Comparison of ENCODE assay signal across 31 mouse cellular contexts in genomic region chr13:73272794-73273282, GRCm38 (mm10). TPM values are rescaled to one million over a fixed set of nuclear protein-coding genes. Genes with fewer than 3 reads are reported as not detected.
A peak's percentile ranks its signal among the peaks of the same experiment; 100 is the strongest.
DNase-seq lines count a peak whose midpoint lies in the region; ATAC-seq lines count a peak whose summit lies in the region.
"Had no signal": no experiment of that assay in that cellular context is flagged by ENCODE, and none has a peak within 500 bp of the region (broad histone marks: within the 10 kb centered on the region; RNA-seq: fewer than 3 reads in every experiment).

No protein-coding gene starts in this region.

- peak overlapping the region; percentile 71 for H3K27ac ChIP-seq in heart, embryonic 12.5 days (ENCODE audit: poor library complexity, severe bottlenecking)
- H3K27ac ChIP-seq in hindbrain, embryonic 10.5 days: peak overlapping the region; percentile 18; the same call in 1 of the 2 replicates
- no peak overlapping the region for H3K27ac ChIP-seq in hindbrain, embryonic 14.5 days
- H3K27ac ChIP-seq in neural tube, embryonic 15.5 days (replicated peaks): no peak overlapping the region
- H3K27ac ChIP-seq: embryonic facial prominence, embryonic 15.5 days; gastrocnemius, adult 2 months; layer of hippocampus, adult 2 months; midbrain, embryonic 12.5 days; neural tube, embryonic 12.5 days had no signal

- H3K9me3 ChIP-seq in heart, embryonic 12.5 days (replicated peaks): no peaks in the 10 kb centered on the region
- H3K9me3 ChIP-seq in hindbrain, embryonic 10.5 days: no peaks in the 10 kb centered on the region
- H3K9me3 ChIP-seq in hindbrain, embryonic 14.5 days (ENCODE audit: control insufficient read depth, low read length): no peaks in the 10 kb centered on the region
- H3K9me3 ChIP-seq in neural tube, embryonic 15.5 days (replicated peaks): no peaks in the 10 kb centered on the region
- H3K9me3 ChIP-seq: embryonic facial prominence, embryonic 15.5 days; midbrain, embryonic 12.5 days; neural tube, embryonic 12.5 days had no signal

- intact Hi-C loops in heart, postnatal 25 days (cut with DNase I): no loop called here

- peak overlapping the region; percentile 61; the same call in 1 of the 2 replicates for H3K9ac ChIP-seq in heart, embryonic 12.5 days
- H3K9ac ChIP-seq in hindbrain, embryonic 14.5 days: no peak overlapping the region
- no peak overlapping the region for H3K9ac ChIP-seq in neural tube, embryonic 15.5 days (replicated peaks)
- H3K9ac ChIP-seq: embryonic facial prominence, embryonic 15.5 days; midbrain, embryonic 12.5 days; neural tube, embryonic 12.5 days had no signal

- no peak for ATAC-seq in heart, embryonic 12.5 days (ENCODE audit: insufficient number of reproducible peaks, low FRiP score)
- ATAC-seq in hindbrain, embryonic 14.5 days (ENCODE audit: low FRiP score): no peak
- ATAC-seq in neural tube, embryonic 15.5 days (ENCODE audit: low FRiP score): no peak
- ATAC-seq: forebrain, embryonic 14.5 days; intestine, postnatal 0 days had no signal

- peaks cover 62% of the 10 kb centered on the region for H3K27me3 ChIP-seq in heart, embryonic 12.5 days (replicated peaks)
- H3K27me3 ChIP-seq in hindbrain, embryonic 10.5 days (ENCODE audit: insufficient read depth, poor library complexity, severe bottlenecking): peaks cover 94% of the 10 kb centered on the region
- H3K27me3 ChIP-seq in hindbrain, embryonic 14.5 days (ENCODE audit: control insufficient read depth, insufficient read depth, low read length): peaks cover 69% of the 10 kb centered on the region
- peaks cover 84% of the 10 kb centered on the region for H3K27me3 ChIP-seq in neural tube, embryonic 15.5 days (replicated peaks)

- no peak overlapping the region; the same call in 1 of the 2 replicates for H3K4me2 ChIP-seq in heart, embryonic 12.5 days
- H3K4me2 ChIP-seq in hindbrain, embryonic 14.5 days (replicated peaks): no peak overlapping the region
- H3K4me2 ChIP-seq in neural tube, embryonic 15.5 days: no peak overlapping the region
- H3K4me2 ChIP-seq: embryonic facial prominence, embryonic 15.5 days had no signal

- peaks cover 4% of the 10 kb centered on the region; the same call in 1 of the 2 replicates for H3K36me3 ChIP-seq in heart, embryonic 12.5 days
- H3K36me3 ChIP-seq in hindbrain, embryonic 10.5 days: no peaks in the 10 kb centered on the region
- no peaks in the 10 kb centered on the region for H3K36me3 ChIP-seq in hindbrain, embryonic 14.5 days (replicated peaks; ENCODE audit: control insufficient read depth, insufficient read depth)
- H3K36me3 ChIP-seq in neural tube, embryonic 15.5 days: no peaks in the 10 kb centered on the region
- H3K36me3 ChIP-seq: embryonic facial prominence, embryonic 15.5 days; midbrain, embryonic 12.5 days; neural tube, embryonic 12.5 days had no signal

- H3K4me3 ChIP-seq in heart, embryonic 12.5 days: no peak overlapping the region
- H3K4me3 ChIP-seq in hindbrain, embryonic 10.5 days: no peak overlapping the region
- H3K4me3 ChIP-seq in hindbrain, embryonic 14.5 days (replicated peaks; ENCODE audit: low read length): no peak overlapping the region
- H3K4me3 ChIP-seq in neural tube, embryonic 15.5 days (replicated peaks): no peak overlapping the region
- H3K4me3 ChIP-seq: gastrocnemius, adult 2 months; layer of hippocampus, adult 2 months; midbrain, embryonic 12.5 days; neural tube, embryonic 12.5 days had no signal

- peaks cover 88% of the 10 kb centered on the region for H3K4me1 ChIP-seq in heart, embryonic 12.5 days (replicated peaks)
- H3K4me1 ChIP-seq in hindbrain, embryonic 10.5 days (replicated peaks): peaks cover 48% of the 10 kb centered on the region
- H3K4me1 ChIP-seq in hindbrain, embryonic 14.5 days (replicated peaks; ENCODE audit: control insufficient read depth, insufficient read depth, low read length): peaks cover 16% of the 10 kb centered on the region
- peaks cover 27% of the 10 kb centered on the region for H3K4me1 ChIP-seq in neural tube, embryonic 15.5 days

- DNase-seq in heart, postnatal 25 days (ENCODE audit: low spot score): no peak
- peak; percentile 41 for DNase-seq in hindbrain, embryonic 10.5 days (ENCODE audit: low spot score)
- no peak for DNase-seq in hindbrain, embryonic 14.5 days (ENCODE audit: low spot score)
- peak; percentile 36 for DNase-seq in neural tube, embryonic 10.5 days (ENCODE audit: extremely low spot score, low spot score)
- DNase-seq in left cerebral cortex, adult 11 months (ENCODE audit: low spot score): no peak
- DNase-seq: adrenal gland, adult 8-10 months; cerebellum, adult 11-12 months; cerebellum, postnatal 14 days; gastrocnemius, adult 2 months; kidney, postnatal 25 days; lung, adult 18-20 months; lung, postnatal 10 days; right cerebral cortex, adult 18-20 months; right cerebral cortex, postnatal 4 days; thymus, postnatal 14 days had no signal

RNA-seq across cellular contexts. Expression of gene Irx4, which starts 12.6 kb away (rescaled TPM):
- polyA plus RNA-seq in heart, embryonic 12.5 days (2016; fragmentation: Nextera tagmentation; extraction: Ambion mirVana): 62.4 and 65.9 TPM in 2 replicates
- 10 to 100 TPM; 26.0 to 27.0 TPM for total RNA-seq in heart, postnatal 25 days (2021)
- 5.4 and 8.0 TPM in 2 replicates for polyA plus RNA-seq in hindbrain, embryonic 10.5 days (2016; fragmentation: Nextera tagmentation; extraction: Ambion mirVana)
- 3.9 and 4.2 TPM in 2 replicates for polyA plus RNA-seq in hindbrain, embryonic 14.5 days (2014; fragmentation: Nextera tagmentation; extraction: Ambion mirVana)
- 1.3 and 1.5 TPM in 2 replicates for polyA plus RNA-seq in neural tube, embryonic 15.5 days (2015; fragmentation: Nextera tagmentation; extraction: Ambion mirVana)
- total RNA-seq: gastrocnemius, adult 2 months; gastrocnemius, postnatal 4 days; layer of hippocampus, adult 2 months; layer of hippocampus, postnatal 25 days; left cerebral cortex, postnatal 10 days; MEL had no signal
- polyA plus RNA-seq: C2C12; frontal cortex, adult 2 months; liver, embryonic 11.5 days; stomach, embryonic 14.5 days had no signal

RNA-seq across cellular contexts. Expression of gene Mrpl36, which starts 55.5 kb away (rescaled TPM):
- polyA plus RNA-seq in heart, embryonic 12.5 days (2016; fragmentation: Nextera tagmentation; extraction: Ambion mirVana): 155 and 157 TPM in 2 replicates
- 10 to 100 TPM; 52.7 to 54.5 TPM for total RNA-seq in heart, postnatal 25 days (2021)
- 139 and 152 TPM in 2 replicates for polyA plus RNA-seq in hindbrain, embryonic 10.5 days (2016; fragmentation: Nextera tagmentation; extraction: Ambion mirVana)
- 80.6 and 80.9 TPM in 2 replicates for polyA plus RNA-seq in hindbrain, embryonic 14.5 days (2014; fragmentation: Nextera tagmentation; extraction: Ambion mirVana)
- 84.2 and 98.5 TPM in 2 replicates for polyA plus RNA-seq in neural tube, embryonic 15.5 days (2015; fragmentation: Nextera tagmentation; extraction: Ambion mirVana)

RNA-seq across cellular contexts. Expression of gene Ndufs6, which starts 55.5 kb away (rescaled TPM):
- polyA plus RNA-seq in heart, embryonic 12.5 days (2016; fragmentation: Nextera tagmentation; extraction: Ambion mirVana): 565 and 582 TPM in 2 replicates
- total RNA-seq in heart, postnatal 25 days (2021): 1,000 to 10,000 TPM; 1,182 to 1,218 TPM
- 401 and 402 TPM in 2 replicates for polyA plus RNA-seq in hindbrain, embryonic 10.5 days (2016; fragmentation: Nextera tagmentation; extraction: Ambion mirVana)
- polyA plus RNA-seq in hindbrain, embryonic 14.5 days (2014; fragmentation: Nextera tagmentation; extraction: Ambion mirVana): 397 and 433 TPM in 2 replicates
- 437 and 462 TPM in 2 replicates for polyA plus RNA-seq in neural tube, embryonic 15.5 days (2015; fragmentation: Nextera tagmentation; extraction: Ambion mirVana)

Comparison
In these comparisons a context has a peak if more than half of its experiments do, and no peak if none do; other contexts are left out.
1. H3K27ac ChIP-seq: peak in heart, embryonic 12.5 days (single experiment) and hindbrain, embryonic 10.5 days (single experiment); none in hindbrain, embryonic 14.5 days (single experiment) and neural tube, embryonic 15.5 days (single experiment).
2. DNase-seq: peak in hindbrain, embryonic 10.5 days (single experiment) and neural tube, embryonic 10.5 days (single experiment); none in heart, postnatal 25 days (single experiment), hindbrain, embryonic 14.5 days (single experiment) and left cerebral cortex, adult 11 months (single experiment).